Mouse (Mus musculus) lung, embryonic 16.5 days (tissue): ENCODE measurements at regions not wholly inside any gene's neighbourhood (a gene's known extent, or its start where the extent isn't known, plus 50 kb on each side); places are given as distances from the start of the nearest gene placed in this dataset.

Experiments
- ATAC-seq: fragments of 200-750 bp; cut with Nextera tagmentation; 2 replicates; pipeline ENCODE4 v1.8.0; 2017; ENCODE audit warnings: low read depth, mild to moderate bottlenecking, moderate library complexity
- H3K27ac ChIP-seq: fragments of 300-500 bp; sonication (generic); 2 replicates; pipeline ENCODE4 v1.5.1; 2014; ENCODE audit warnings: mild to moderate bottlenecking, control low read depth, low read length
- H3K27me3 ChIP-seq: fragments of 300-500 bp; sonication (generic); 2 replicates; pipeline ENCODE4 v1.6.1; 2014; ENCODE audit warnings: low read depth, low read length, mixed read lengths; ENCODE audit not compliant: control insufficient read depth, insufficient read depth
- H3K36me3 ChIP-seq: fragments of 300-500 bp; sonication (generic); 2 replicates; pipeline ENCODE4 v1.6.1; 2014; ENCODE audit warnings: low read length; ENCODE audit not compliant: control insufficient read depth, insufficient read depth
- H3K4me1 ChIP-seq: fragments of 300-500 bp; sonication (generic); replicated peaks from 2 replicates; pipeline ENCODE4 v1.6.1; 2014; ENCODE audit warnings: low read length, mixed read lengths; ENCODE audit not compliant: control insufficient read depth, insufficient read depth
- H3K4me2 ChIP-seq: fragments of 300-500 bp; sonication (generic); 2 replicates; pipeline ENCODE4 v1.6.1; 2014; ENCODE audit warnings: low read depth, low read length, control low read depth
- H3K4me3 ChIP-seq: fragments of 300-500 bp; sonication (generic); 2 replicates; pipeline ENCODE4 v1.5.1; 2014; ENCODE audit warnings: mild to moderate bottlenecking, low read length, control low read depth
- H3K9ac ChIP-seq: fragments of 300-500 bp; sonication (generic); 2 replicates; pipeline ENCODE4 v1.6.1; 2014; ENCODE audit warnings: low read length, control low read depth
- H3K9me3 ChIP-seq: fragments of 300-500 bp; sonication (generic); 2 replicates; pipeline ENCODE4 v1.6.1; 2016; ENCODE audit warnings: low read length; ENCODE audit not compliant: control insufficient read depth
- WGBS: fragments of 180-500 bp; shearing (Covaris S2); extraction: QIAGEN DNeasy Blood & Tissue Kit; methylation state at CpG from one replicate; pipeline ENCODE4 v1.1.7; 2014; 5-methylcytosine and 5-hydroxymethylcytosine counted together

- H3K4me3 ChIP-seq: no peak overlapping the region
- H3K9ac ChIP-seq: no peak overlapping the region
- WGBS: 85% methylated on average over 5 of the region's 5 CpGs
- H3K4me2 ChIP-seq: no peak overlapping the region
- H3K27me3 ChIP-seq: no peaks in the 10 kb centered on the region
- H3K9me3 ChIP-seq: no peaks in the 10 kb centered on the region
- H3K27ac ChIP-seq: no peak overlapping the region
- H3K4me1 ChIP-seq: no peaks in the 10 kb centered on the region
- no peak for ATAC-seq
- no peaks in the 10 kb centered on the region for H3K36me3 ChIP-seq
These were observed 52.0 kb upstream of the Jazf1 start for GRCm38 (mm10) chr6:53120385-53120784.
